Mouse (Mus musculus) G1E (cell line): ENCODE results near the gene Akt3. TPM values are rescaled to one million over a fixed set of nuclear protein-coding genes. Genes with fewer than 3 reads are reported as not detected.

Source experiments
- ATAC-seq: 2 replicates; pipeline ENCODE4 v1.8.0; 2016; ENCODE audit warnings: mild to moderate bottlenecking; ENCODE audit not compliant: insufficient number of reproducible peaks, poor library complexity, low FRiP score, severe bottlenecking; ENCODE audit errors: extremely low read depth
- DNase-seq: peaks from one replicate; pipeline ENCODE4 v3.0.0; 2012; ENCODE audit warnings: low spot score
- H3K27me3 ChIP-seq: 2 replicates; pipeline ENCODE4 v1.6.1; 2012; ENCODE audit warnings: mild to moderate bottlenecking, low read length, inconsistent platforms; ENCODE audit not compliant: insufficient read depth
- H3K36me3 ChIP-seq: replicated peaks from 2 replicates; pipeline ENCODE3; 2012; ENCODE audit warnings: mild to moderate bottlenecking, inconsistent platforms
- H3K4me1 ChIP-seq: 2 replicates; pipeline ENCODE4 v1.6.1; 2012; ENCODE audit warnings: low read depth, low read length, inconsistent platforms, mixed read lengths; ENCODE audit not compliant: insufficient read depth
- H3K4me3 ChIP-seq: 2 replicates; pipeline ENCODE4 v1.5.1; 2012; ENCODE audit warnings: low read depth, mild to moderate bottlenecking, inconsistent platforms, low read length, moderate library complexity, mixed read lengths
- H3K9me3 ChIP-seq: replicated peaks from 2 replicates; pipeline ENCODE4 v1.6.1; 2012; ENCODE audit warnings: inconsistent platforms
- CTCF ChIP-seq: IDR thresholded peaks from 2 replicates; pipeline ENCODE4 v1.5.1; 2012; ENCODE audit warnings: low read depth, low read length, inconsistent platforms, mixed read lengths
- GATA1 ChIP-seq: IDR thresholded peaks from 2 replicates; pipeline ENCODE4 v1.6.1; 2012; ENCODE audit warnings: borderline replicate concordance, low read length, inconsistent platforms, mixed read lengths
- GATA2 ChIP-seq: IDR thresholded peaks from 2 replicates; pipeline ENCODE4 v1.6.1; 2012; ENCODE audit warnings: low read depth, low read length, inconsistent platforms, borderline replicate concordance
- POLR2AphosphoS5 ChIP-seq: IDR thresholded peaks from 2 replicates; pipeline ENCODE4 v1.6.1; 2012; ENCODE audit warnings: low read depth, low read length, inconsistent platforms; ENCODE audit not compliant: insufficient replicate concordance
- TAL1 ChIP-seq: conservative IDR thresholded peaks from 2 replicates; pipeline ENCODE4 v1.6.1; 2012; ENCODE audit warnings: low read depth, low read length, inconsistent platforms, mixed read lengths
- polyA plus RNA-seq: library from polyadenylated mRNA; stranded (reverse); fragments of >175 nt; gene quantifications from 2 replicates; pipeline ENCODE4 v1.2.3, GENCODE M21; 2012
- total RNA-seq, 2 experiments: library from RNA; stranded (forward) in 1 of 2; stranded (reverse) in 1 of 2; fragments of 200-1000 nt in 1 of 2; fragments of >200 nt in 1 of 2; fragmentation: Nextera tagmentation in 1 of 2; gene quantifications; 2 replicates each; pipeline ENCODE4 v1.2.3; 2014 to 2017

The Akt3 gene
- total and polyA plus RNA-seq, 3 experiments, result 0.05 TPM; not detected in 2

DNA sequence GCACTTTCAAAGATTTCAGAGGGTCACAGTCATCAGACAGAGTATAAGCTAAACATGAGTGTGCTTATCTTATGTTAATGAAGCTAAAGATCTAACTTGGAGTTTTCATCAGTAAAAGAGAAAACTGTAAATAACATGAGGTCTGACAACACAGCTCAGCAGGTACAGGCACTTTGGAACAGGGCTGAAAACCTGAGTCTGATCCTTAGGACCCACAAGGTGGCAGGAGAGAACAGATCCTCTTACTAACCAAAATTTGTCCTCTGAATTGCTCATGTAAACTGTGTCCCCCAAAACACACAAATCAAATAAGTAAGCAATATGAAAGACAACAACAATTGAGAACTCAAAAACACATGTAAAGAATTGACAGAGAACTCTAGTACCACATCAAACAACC is 62.8 kb downstream of the Akt3 start:
- no peaks in the 10 kb centered on the region for H3K27me3 ChIP-seq
- TF ChIP-seq GATA1, result no peak
- TF ChIP-seq POLR2AphosphoS5, result no peak
- no peak for TF ChIP-seq CTCF
- no peak for TF ChIP-seq TAL1
- no peak for TF ChIP-seq GATA2
- H3K36me3 ChIP-seq, result no peaks in the 10 kb centered on the region
- H3K4me3 ChIP-seq, result no peak overlapping the region
- ATAC-seq (no peak), DNase-seq (no peak)
- H3K9me3 ChIP-seq, result no peaks in the 10 kb centered on the region
- H3K4me1 ChIP-seq, result no peaks in the 10 kb centered on the region

DNA sequence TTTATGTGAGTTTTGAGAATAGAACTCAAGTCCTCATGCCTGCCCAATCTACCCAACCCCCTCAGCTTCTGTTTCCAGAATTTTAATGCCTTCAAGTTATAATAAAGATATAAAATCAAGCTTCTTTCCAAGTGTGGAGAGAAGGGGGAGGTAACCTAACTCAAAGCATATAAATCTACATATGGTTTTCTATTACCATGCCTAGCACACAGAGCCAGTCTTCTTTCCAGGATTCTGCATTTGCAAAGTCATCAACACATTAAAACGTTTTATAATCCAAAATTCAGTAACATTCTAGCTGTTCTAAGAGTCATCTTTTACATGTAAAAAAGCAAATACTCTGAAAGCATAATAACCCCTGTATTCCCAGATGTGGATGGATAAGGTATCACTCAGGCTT is 63.7 kb downstream of the Akt3 start:
- DNase-seq (no peak), ATAC-seq (no peak)
- no peaks in the 10 kb centered on the region for H3K4me1 ChIP-seq
- H3K27me3 ChIP-seq, result no peaks in the 10 kb centered on the region
- no peak overlapping the region for H3K4me3 ChIP-seq
- H3K9me3 ChIP-seq, result no peaks in the 10 kb centered on the region
- H3K36me3 ChIP-seq, result no peaks in the 10 kb centered on the region
- TF ChIP-seq GATA1 (no peak), GATA2 (no peak), CTCF (no peak), TAL1 (no peak), POLR2AphosphoS5 (no peak)

DNA sequence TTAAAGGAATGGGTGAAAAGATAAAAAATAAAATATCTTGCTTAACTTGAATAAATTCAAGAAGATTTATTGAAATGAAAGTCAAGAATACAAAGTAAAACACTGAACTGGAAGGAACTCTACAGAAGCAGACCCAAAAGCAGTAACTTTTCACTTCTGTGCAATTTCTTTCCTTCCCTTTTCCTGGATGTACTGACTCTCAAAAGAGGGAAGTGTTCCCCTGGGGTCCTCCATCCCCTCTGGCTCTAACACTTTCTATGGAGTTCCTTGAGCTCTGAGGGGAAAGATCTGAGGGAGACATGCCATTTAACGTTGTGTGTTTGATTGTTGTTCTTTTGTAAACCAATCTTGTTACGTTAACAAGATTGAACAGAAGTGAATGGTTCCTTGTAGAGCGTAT is 66.4 kb downstream of the Akt3 start:
- no peak overlapping the region for H3K4me3 ChIP-seq
- H3K4me1 ChIP-seq, result no peaks in the 10 kb centered on the region
- no peaks in the 10 kb centered on the region for H3K9me3 ChIP-seq
- DNase-seq (no peak), ATAC-seq (no peak)
- no peak for TF ChIP-seq GATA1
- no peak for TF ChIP-seq POLR2AphosphoS5
- no peak for TF ChIP-seq CTCF
- TF ChIP-seq GATA2, result no peak
- TF ChIP-seq TAL1, result no peak
- H3K27me3 ChIP-seq, result no peaks in the 10 kb centered on the region
- no peaks in the 10 kb centered on the region for H3K36me3 ChIP-seq

DNA sequence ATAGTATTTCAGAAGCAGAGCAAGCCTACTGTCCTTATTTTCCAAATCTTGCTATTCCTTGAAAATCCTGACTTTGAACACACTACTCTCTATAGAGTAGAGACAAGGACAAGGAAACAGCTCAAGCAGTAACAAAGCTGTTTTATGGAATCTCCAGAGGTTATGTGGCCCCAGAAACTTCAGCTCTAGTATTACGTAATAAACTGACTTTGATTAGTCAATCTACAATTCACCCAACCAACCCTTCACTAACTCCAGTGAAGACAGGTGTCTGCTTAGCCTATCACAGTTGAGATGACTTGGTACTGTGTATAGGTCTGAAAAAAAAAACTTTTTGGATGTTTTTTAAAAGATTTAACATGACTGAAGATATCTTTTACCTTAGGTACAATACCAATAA is 67.6 kb downstream of the Akt3 start:
- no peaks in the 10 kb centered on the region for H3K27me3 ChIP-seq
- TF ChIP-seq GATA2 (no peak), POLR2AphosphoS5 (no peak), GATA1 (no peak), CTCF (no peak), TAL1 (no peak)
- no peak for DNase-seq
- no peak for ATAC-seq
- no peak overlapping the region for H3K4me3 ChIP-seq
- no peaks in the 10 kb centered on the region for H3K9me3 ChIP-seq
- H3K36me3 ChIP-seq, result no peaks in the 10 kb centered on the region
- H3K4me1 ChIP-seq, result no peaks in the 10 kb centered on the region

DNA sequence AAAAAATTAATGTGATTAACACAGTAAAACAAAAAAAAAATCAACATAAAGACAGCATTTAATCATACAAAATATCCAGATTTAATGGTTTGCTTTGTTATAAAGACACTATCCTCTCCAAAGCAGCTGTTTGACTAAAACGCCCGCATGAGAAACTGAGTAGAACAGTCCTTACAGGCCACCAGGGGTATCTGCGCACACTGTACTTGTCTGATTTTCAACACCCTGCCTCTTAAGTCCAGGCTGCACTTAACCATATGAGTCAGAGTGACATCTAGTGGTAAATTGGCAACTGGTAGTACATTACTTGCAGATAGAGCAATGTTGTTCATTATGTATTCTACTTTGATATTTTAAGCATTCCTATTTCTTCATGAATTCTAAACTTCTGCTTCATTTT is 69.3 kb downstream of the Akt3 start:
- no peaks in the 10 kb centered on the region for H3K9me3 ChIP-seq
- no peaks in the 10 kb centered on the region for H3K4me1 ChIP-seq
- no peaks in the 10 kb centered on the region for H3K36me3 ChIP-seq
- DNase-seq (no peak), ATAC-seq (peak; percentile 80)
- no peaks in the 10 kb centered on the region for H3K27me3 ChIP-seq
- TF ChIP-seq GATA2, result no peak
- TF ChIP-seq GATA1, result no peak
- TF ChIP-seq CTCF, result no peak
- TF ChIP-seq TAL1, result no peak
- no peak for TF ChIP-seq POLR2AphosphoS5
- H3K4me3 ChIP-seq, result no peak overlapping the region

DNA sequence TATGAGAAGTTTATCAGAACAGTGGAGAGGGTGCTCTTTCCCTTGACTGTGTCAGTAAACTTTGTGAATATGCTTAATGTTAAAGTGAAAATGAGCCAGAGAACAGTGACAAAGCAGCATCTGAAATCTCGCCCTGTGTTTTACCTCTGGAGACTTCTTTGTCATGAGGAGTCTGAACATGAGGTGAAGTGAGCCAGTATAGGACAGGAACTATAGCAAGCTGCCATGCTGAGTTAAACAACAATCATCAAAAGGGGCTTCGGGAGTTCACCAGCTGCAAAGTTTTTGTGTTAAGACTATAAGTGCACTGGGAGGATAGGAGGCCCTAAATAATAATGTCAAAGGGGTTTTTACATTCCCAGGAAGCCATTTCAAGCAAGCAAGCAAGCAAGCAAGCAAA is 71.3 kb downstream of the Akt3 start:
- no peak for TF ChIP-seq TAL1
- no peak for TF ChIP-seq POLR2AphosphoS5
- no peak for TF ChIP-seq CTCF
- no peak for TF ChIP-seq GATA2
- no peak for TF ChIP-seq GATA1
- ATAC-seq (no peak), DNase-seq (no peak)
- no peaks in the 10 kb centered on the region for H3K9me3 ChIP-seq
- H3K4me1 ChIP-seq, result no peaks in the 10 kb centered on the region
- no peaks in the 10 kb centered on the region for H3K27me3 ChIP-seq
- H3K36me3 ChIP-seq, result no peaks in the 10 kb centered on the region
- H3K4me3 ChIP-seq, result no peak overlapping the region

DNA sequence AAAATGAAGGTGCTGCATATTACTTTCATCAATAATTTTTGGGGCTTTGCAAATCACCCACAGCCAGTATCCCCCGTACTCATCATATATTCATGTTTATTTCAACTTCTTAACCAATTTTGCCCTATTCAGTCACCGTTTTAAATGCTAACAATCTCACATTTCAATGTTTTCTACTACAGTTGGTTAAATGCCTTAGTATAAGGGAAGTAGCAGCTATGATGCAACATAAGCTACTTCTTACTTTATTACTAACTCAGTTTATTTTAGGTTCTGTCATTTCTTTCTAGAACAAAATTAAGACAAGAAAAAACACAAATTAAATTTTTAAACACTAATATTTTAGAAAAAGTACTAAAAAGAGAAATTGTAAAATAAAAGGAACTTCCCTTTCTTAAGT is 78.4 kb downstream of the Akt3 start:
- Histone ChIP-seq H3K9me3 (no peaks in the 10 kb centered on the region), H3K36me3 (no peaks in the 10 kb centered on the region), H3K4me1 (no peaks in the 10 kb centered on the region), H3K27me3 (no peaks in the 10 kb centered on the region), H3K4me3 (no peak overlapping the region)
- no peak for ATAC-seq
- TF ChIP-seq GATA1, result no peak
- TF ChIP-seq CTCF, result no peak
- no peak for TF ChIP-seq TAL1
- TF ChIP-seq POLR2AphosphoS5, result no peak
- TF ChIP-seq GATA2, result no peak
- DNase-seq, result no peak
